Mouse (Mus musculus) hindbrain, embryonic 15.5 days (tissue): ENCODE measurements at regions not wholly inside any gene's neighbourhood (a gene's known extent, or its start where the extent isn't known, plus 50 kb on each side); places are given as distances from the start of the nearest gene placed in this dataset.
A peak's percentile ranks its signal among the peaks of the same experiment; 100 is the strongest.

Experiments
- ATAC-seq: fragments of 200-750 bp; cut with Nextera tagmentation; 2 replicates; pipeline ENCODE4 v1.8.0; 2017; ENCODE audit warnings: low read depth, moderate number of reproducible peaks, moderate TSS enrichment; ENCODE audit not compliant: low FRiP score
- H3K27ac ChIP-seq: fragments of 300-500 bp; sonication (generic); replicated peaks from 2 replicates; pipeline ENCODE4 v1.5.1; 2015; ENCODE audit warnings: mild to moderate bottlenecking, inconsistent platforms
- H3K27me3 ChIP-seq: fragments of 300-500 bp; sonication (generic); 2 replicates; pipeline ENCODE4 v1.6.1; 2015; ENCODE audit warnings: control low read depth, inconsistent platforms
- H3K36me3 ChIP-seq: fragments of 300-500 bp; sonication (generic); 2 replicates; pipeline ENCODE4 v1.6.1; 2015; ENCODE audit warnings: control low read depth, inconsistent platforms
- H3K4me1 ChIP-seq: fragments of 300-500 bp; sonication (generic); replicated peaks from 2 replicates; pipeline ENCODE4 v1.6.1; 2015; ENCODE audit warnings: control low read depth, inconsistent platforms
- H3K4me2 ChIP-seq: fragments of 300-500 bp; sonication (generic); 2 replicates; pipeline ENCODE4 v1.6.1; 2015; ENCODE audit warnings: moderate library complexity, mild to moderate bottlenecking, inconsistent platforms
- H3K4me3 ChIP-seq: fragments of 300-500 bp; sonication (generic); 2 replicates; pipeline ENCODE4 v1.5.1; 2015; ENCODE audit warnings: mild to moderate bottlenecking, inconsistent platforms
- H3K9ac ChIP-seq: fragments of 300-500 bp; sonication (generic); 2 replicates; pipeline ENCODE4 v1.6.1; 2015; ENCODE audit warnings: inconsistent platforms
- H3K9me3 ChIP-seq: fragments of 300-500 bp; sonication (generic); 2 replicates; pipeline ENCODE4 v1.6.1; 2016; ENCODE audit warnings: control low read depth, inconsistent platforms
- WGBS: fragments of 180-500 bp; shearing (Covaris S2); methylation state at CpG from one replicate; pipeline ENCODE4 v1.1.7; 2015; 5-methylcytosine and 5-hydroxymethylcytosine counted together

DNA sequence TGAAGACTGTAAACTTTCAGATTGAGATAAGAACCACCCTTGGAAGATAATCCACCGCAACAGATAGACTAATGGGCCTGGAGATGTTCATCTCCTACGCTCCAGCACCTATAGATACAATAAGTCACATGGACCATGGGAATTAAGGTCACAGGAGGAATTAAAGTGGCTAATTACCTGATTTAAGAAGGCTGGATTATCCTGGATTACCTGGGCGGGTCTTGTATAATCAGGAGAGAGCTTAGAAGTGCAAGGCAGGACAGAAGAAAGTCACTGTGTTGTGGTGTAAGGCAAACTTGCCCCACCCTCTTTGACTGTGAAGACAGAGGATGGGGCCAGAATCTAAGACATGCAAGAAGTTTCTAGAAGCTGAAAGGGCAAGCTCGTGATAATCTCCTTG lies 61.0 kb upstream of the Maf start:
- H3K4me3 ChIP-seq, result no peak overlapping the region
- H3K9me3 ChIP-seq, result no peaks in the 10 kb centered on the region
- no peak overlapping the region for H3K27ac ChIP-seq
- ATAC-seq, result no peak
- WGBS, result 92% methylated on average over 4 of the region's 4 CpGs
- H3K9ac ChIP-seq, result no peak overlapping the region
- no peak overlapping the region for H3K4me2 ChIP-seq
- no peaks in the 10 kb centered on the region for H3K36me3 ChIP-seq
- H3K4me1 ChIP-seq, result peaks cover 7% of the 10 kb centered on the region
- H3K27me3 ChIP-seq, result no peaks in the 10 kb centered on the region

DNA sequence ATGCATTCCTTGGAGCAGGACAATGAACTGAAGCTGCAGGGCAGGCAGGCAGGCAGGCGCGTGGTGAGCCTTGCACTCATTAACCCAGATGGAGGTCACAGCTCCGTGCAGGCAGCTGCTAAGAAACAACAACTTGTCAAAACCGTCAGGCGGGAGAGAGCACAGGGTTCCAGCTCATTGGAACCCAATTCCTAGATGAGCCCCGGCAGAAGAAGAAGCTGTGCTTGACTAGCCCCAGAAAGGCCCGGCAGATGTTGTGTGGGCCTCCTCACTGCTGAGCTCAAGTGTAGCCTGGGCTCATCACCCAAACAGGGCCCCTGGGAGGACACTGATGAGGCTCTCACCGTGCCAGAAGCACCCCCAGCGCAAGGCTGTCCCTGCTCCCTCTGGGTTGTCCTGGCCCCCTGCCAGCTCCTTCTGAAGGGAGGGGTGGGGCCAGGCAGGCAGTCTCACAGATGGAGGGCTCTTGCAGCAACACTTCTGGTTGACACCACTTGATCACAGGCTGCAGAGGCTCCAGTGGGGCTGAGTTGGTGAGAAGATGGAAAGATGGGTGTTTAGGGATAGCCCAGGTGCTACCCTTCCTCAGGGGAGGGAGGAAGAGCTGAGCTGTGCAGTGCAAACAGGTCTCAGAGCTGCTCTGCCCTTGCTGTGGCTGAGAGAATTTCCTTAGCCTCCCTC lies 58.8 kb upstream of the Maf start:
- Histone ChIP-seq H3K9me3 (no peaks in the 10 kb centered on the region), H3K27ac (no peak overlapping the region), H3K4me1 (peaks cover 7% of the 10 kb centered on the region), H3K9ac (no peak overlapping the region), H3K27me3 (no peaks in the 10 kb centered on the region), H3K4me2 (no peak overlapping the region), H3K36me3 (no peaks in the 10 kb centered on the region), H3K4me3 (no peak overlapping the region)
- 9% methylated on average over 9 of the region's 9 CpGs for WGBS
- ATAC-seq, result peak; percentile 56; the same call in 1 of the 2 replicates

DNA sequence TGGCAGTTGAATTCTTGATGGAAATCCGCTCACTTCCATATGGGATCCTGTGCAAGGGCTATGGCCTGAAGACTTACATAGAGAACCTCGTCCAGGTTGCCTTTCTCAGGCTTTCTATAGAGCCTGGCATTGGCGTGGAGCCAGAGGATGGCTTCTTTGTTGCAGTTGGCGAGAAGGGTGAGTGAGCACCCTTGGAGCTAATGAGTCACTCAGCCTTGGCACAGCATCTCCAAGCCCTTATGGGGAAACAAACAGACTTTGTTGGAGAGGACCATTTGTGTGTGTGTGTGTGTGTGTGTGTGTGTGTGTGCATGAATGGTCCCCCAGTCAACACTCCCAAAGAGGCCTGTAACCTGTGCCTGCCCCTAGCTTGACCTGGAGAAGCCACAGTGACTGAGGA lies 57.0 kb upstream of the Maf start:
- no peak for ATAC-seq
- Histone ChIP-seq H3K27me3 (no peaks in the 10 kb centered on the region), H3K27ac (no peak overlapping the region), H3K4me3 (no peak overlapping the region), H3K4me2 (no peak overlapping the region), H3K9me3 (no peaks in the 10 kb centered on the region), H3K36me3 (no peaks in the 10 kb centered on the region), H3K4me1 (peaks cover 7% of the 10 kb centered on the region), H3K9ac (no peak overlapping the region)
- 62% methylated on average over 4 of the region's 4 CpGs for WGBS

- H3K27ac ChIP-seq, result no peak overlapping the region
- H3K4me3 ChIP-seq, result no peak overlapping the region
- H3K9me3 ChIP-seq, result no peaks in the 10 kb centered on the region
- 78% methylated on average over 1 of the region's 1 CpGs for WGBS
- H3K27me3 ChIP-seq, result no peaks in the 10 kb centered on the region
- no peak overlapping the region for H3K9ac ChIP-seq
- no peaks in the 10 kb centered on the region for H3K36me3 ChIP-seq
- peaks cover 9% of the 10 kb centered on the region; the same call in 1 of the 2 replicates for H3K4me1 ChIP-seq
- ATAC-seq, result no peak
- H3K4me2 ChIP-seq, result no peak overlapping the region
These were observed 50.4 kb upstream of the Maf start for GRCm38 (mm10) chr8:115758011-115758410.
